Mouse (Mus musculus) small intestine, adult 2 months (tissue): Measurements from ENCODE around the gene Cwc22. TPM values are rescaled to one million over a fixed set of nuclear protein-coding genes. Genes with fewer than 3 reads are reported as not detected.

ENCODE experiments used
- H3K27ac ChIP-seq: fragments of 200-500 bp; 2 replicates; pipeline ENCODE4 v1.5.1; 2012; ENCODE audit warnings: low read depth, low read length, control low read depth, inconsistent platforms; ENCODE audit not compliant: insufficient read depth
- H3K27me3 ChIP-seq: fragments of 200-500 bp; 2 replicates; pipeline ENCODE4 v1.6.1; 2012; ENCODE audit warnings: mild to moderate bottlenecking, moderate library complexity, low read length, inconsistent platforms; ENCODE audit not compliant: control insufficient read depth, insufficient read depth
- H3K36me3 ChIP-seq: fragments of 200-500 bp; 2 replicates; pipeline ENCODE4 v1.6.1; 2012; ENCODE audit warnings: mild to moderate bottlenecking, low read length, control low read depth, inconsistent platforms; ENCODE audit not compliant: control insufficient read depth, insufficient read depth
- H3K4me1 ChIP-seq: fragments of 200-500 bp; 2 replicates; pipeline ENCODE4 v1.6.1; 2012; ENCODE audit warnings: low read length, inconsistent platforms, mixed read lengths; ENCODE audit not compliant: control insufficient read depth, insufficient read depth, insufficient read length
- H3K4me3 ChIP-seq: fragments of 200-500 bp; 2 replicates; pipeline ENCODE4 v1.5.1; 2012; ENCODE audit warnings: low read depth, mild to moderate bottlenecking, control low read depth, inconsistent platforms, low read length, moderate library complexity
- CTCF ChIP-seq: fragments of 200-500 bp; IDR thresholded peaks from 2 replicates; pipeline ENCODE4 v1.5.1; 2012; ENCODE audit warnings: low read depth, mild to moderate bottlenecking, control low read depth, inconsistent platforms, low read length, moderate library complexity, mixed read lengths; ENCODE audit not compliant: insufficient replicate concordance, insufficient read length; ENCODE audit errors: extremely low read depth
- POLR2A ChIP-seq: fragments of 200-500 bp; IDR thresholded peaks from 2 replicates; pipeline ENCODE4 v1.6.1; 2012; ENCODE audit warnings: low read depth, mild to moderate bottlenecking, control low read depth, inconsistent platforms, low read length, moderate library complexity
- WGBS: fragments of 180-500 bp; shearing (Covaris S2); methylation state at CpG from one replicate; pipeline ENCODE4 v1.1.7; 2018; 5-methylcytosine and 5-hydroxymethylcytosine counted together
- polyA plus RNA-seq: library from polyadenylated mRNA; depleted of rRNA; stranded (reverse); fragments of >200 nt; gene quantifications from 2 replicates; pipeline ENCODE4 v1.2.3, GENCODE M21; 2012

Cwc22 gene
- polyA plus RNA-seq, 1 experiment = 0.91 TPM

DNA sequence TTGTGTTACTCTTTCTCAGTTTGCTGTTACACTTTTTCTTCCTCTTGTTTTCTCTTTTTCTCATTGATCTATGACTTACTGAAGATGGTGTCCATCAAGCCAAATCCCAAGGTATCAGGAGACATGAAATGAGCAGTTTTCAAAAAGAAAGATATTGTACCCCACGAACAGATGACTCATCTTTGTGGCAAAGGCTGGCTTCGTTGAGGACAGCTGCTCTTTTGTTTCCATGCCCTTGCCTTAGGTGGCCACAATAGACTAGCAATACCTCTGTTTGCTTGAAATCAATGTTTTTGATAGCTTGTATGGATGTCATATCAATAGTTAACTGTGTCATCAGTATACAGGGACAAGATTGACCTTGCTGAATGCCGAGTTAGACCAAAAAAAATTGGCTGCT, 71.5 kb downstream of the Cwc22 start:
- TF ChIP-seq CTCF (no peak), POLR2A (no peak)
- no peaks in the 10 kb centered on the region for H3K4me1 ChIP-seq
- 73% methylated on average over 3 of the region's 3 CpGs for WGBS

DNA sequence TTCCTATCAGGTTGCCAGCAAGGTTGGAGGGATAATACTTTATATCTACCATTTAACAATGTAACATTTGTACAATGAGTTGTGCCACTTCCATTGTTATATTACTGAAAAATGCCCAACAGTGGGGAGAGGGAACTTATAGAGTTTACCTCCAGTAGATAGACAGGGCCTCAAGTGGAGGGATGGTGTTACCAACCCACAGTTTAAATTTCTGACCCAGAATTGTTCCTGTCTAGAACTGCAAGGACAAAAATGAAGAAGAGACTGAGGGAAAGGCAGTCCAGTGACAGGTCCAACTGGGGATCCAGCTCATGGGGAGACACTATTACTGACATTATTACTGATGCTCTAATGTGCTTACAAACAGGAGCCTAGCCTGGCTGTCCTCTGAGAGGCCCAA, 72.4 kb downstream of the Cwc22 start:
- H3K27ac ChIP-seq = no peak overlapping the region
- no peaks in the 10 kb centered on the region for H3K27me3 ChIP-seq
- H3K4me3 ChIP-seq = no peak overlapping the region
- no peak for TF ChIP-seq CTCF
- TF ChIP-seq POLR2A = no peak
- H3K4me1 ChIP-seq = no peaks in the 10 kb centered on the region
- H3K36me3 ChIP-seq = no peaks in the 10 kb centered on the region

More for the DNA sequence above, 71.5 kb downstream of the Cwc22 start:
- Histone ChIP-seq H3K27me3 (no peaks in the 10 kb centered on the region), H3K4me3 (no peak overlapping the region), H3K27ac (no peak overlapping the region), H3K36me3 (no peaks in the 10 kb centered on the region)

DNA sequence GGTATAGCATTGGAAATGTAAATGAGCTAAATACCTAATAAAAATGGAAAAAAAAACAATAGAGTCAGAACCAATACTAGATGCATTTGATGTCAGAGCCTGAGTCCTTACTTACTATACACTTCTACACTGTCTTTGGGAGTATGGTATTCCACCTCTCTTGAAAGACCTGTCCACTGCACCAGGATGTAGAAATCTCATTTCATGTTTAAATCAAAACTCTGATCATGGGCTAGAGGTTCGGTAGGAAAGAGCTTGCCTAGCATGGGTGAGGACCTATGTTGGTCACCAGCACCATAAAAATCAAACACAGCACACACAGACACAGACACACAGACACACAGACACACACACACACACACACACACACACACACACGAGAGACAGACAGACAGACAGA, 73.5 kb downstream of the Cwc22 start:
- Histone ChIP-seq H3K27ac (no peak overlapping the region), H3K36me3 (no peaks in the 10 kb centered on the region), H3K4me3 (no peak overlapping the region), H3K27me3 (no peaks in the 10 kb centered on the region), H3K4me1 (no peaks in the 10 kb centered on the region)
- TF ChIP-seq POLR2A (no peak), CTCF (no peak)
- 62% methylated on average over 2 of the region's 2 CpGs for WGBS

DNA sequence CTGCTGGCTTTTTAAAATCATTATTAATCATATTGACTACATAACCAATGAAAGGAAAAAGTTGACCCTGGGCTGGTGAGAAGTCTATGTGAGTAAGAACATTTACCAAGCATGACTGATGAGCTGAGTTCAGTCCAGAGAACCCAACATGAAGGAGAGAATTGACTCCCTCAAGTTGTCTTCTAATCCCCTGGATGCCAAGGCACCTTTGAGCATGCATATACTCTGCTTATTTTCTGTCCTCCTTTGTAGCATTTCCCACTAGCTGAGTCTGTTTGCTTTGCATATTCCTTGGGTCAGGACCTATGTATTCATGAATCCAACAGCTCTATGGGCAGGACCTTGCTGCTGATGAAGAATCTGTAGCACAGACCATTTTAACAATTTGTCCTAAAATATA, 75.0 kb downstream of the Cwc22 start:
- no peak overlapping the region for H3K27ac ChIP-seq
- no peaks in the 10 kb centered on the region for H3K27me3 ChIP-seq
- TF ChIP-seq POLR2A = no peak
- TF ChIP-seq CTCF = no peak
- no peaks in the 10 kb centered on the region for H3K4me1 ChIP-seq
- no peaks in the 10 kb centered on the region for H3K36me3 ChIP-seq
- H3K4me3 ChIP-seq = no peak overlapping the region

DNA sequence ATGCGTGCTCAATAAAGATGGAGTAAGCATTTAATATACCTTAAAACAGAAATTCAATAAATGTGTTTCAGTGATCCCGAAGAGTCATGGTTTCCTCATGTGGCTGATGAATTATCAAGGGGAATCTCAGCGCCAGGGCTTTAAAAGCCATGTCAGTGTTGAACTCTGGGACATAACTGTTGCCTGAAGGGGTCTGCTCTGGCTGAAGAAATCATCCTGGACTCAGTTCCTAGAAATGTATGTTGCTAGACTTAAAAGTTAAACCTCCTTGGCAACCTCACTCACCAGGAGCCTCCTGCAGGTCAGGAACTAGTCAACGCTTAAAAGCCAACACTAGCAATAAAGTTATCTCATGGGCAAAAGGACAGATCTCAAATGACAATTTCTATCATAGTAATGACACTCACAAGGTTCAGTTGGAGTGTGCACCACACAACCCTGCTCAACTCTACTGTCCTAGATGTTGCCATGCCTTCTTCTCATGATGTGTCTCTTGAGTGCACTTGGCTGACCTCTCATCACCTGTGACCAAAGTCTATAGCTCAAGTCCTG, 76.4 kb downstream of the Cwc22 start:
- 92% methylated on average over 4 of the region's 4 CpGs for WGBS
- Histone ChIP-seq H3K4me3 (no peak overlapping the region), H3K36me3 (no peaks in the 10 kb centered on the region), H3K27ac (no peak overlapping the region), H3K27me3 (no peaks in the 10 kb centered on the region), H3K4me1 (no peaks in the 10 kb centered on the region)
- TF ChIP-seq CTCF = no peak
- no peak for TF ChIP-seq POLR2A

DNA sequence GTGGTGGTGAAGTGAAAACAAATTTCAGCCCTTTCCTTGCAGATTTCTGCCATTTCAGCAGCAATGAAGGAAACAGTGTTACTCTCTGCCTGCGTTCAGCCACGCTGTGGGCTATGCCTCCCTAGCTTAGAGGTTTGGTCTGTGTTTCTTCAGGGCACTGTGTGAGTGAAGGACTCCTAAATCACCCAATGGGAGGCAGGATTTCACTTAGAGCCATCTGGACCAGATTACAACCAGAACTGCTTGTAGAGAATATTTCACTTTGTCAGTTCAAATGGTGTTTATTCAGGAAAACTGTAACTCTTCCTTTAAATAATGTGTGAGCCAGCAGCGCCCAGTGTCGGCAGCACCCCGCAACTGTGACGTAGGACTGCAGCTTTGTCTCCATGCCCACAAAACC, 82.2 kb downstream of the Cwc22 start:
- H3K4me1 ChIP-seq = no peaks in the 10 kb centered on the region
- no peaks in the 10 kb centered on the region for H3K36me3 ChIP-seq
- WGBS = 67% methylated on average over 6 of the region's 6 CpGs
- no peak overlapping the region for H3K27ac ChIP-seq
- H3K4me3 ChIP-seq = no peak overlapping the region
- no peaks in the 10 kb centered on the region for H3K27me3 ChIP-seq
- TF ChIP-seq POLR2A = no peak
- no peak for TF ChIP-seq CTCF

DNA sequence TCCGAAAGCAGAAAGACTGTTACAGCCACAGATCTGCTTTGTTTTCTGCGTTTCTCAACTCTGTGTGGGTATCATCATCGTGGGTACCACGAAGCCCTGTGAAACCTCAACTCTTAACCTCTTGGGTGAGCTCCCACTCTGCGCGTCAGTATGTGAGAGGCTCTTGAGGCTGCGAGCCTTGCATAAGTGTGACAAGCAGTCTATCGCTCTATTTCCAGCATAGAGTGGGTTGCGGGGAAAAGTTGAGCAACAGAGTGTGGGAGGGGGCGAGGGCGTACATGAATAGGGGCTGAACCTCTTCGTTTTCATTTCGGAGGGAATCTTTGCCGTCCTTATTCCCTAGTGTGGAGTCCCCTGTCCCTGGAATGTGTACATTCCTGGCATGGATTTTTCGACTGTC, 82.7 kb downstream of the Cwc22 start:
- Histone ChIP-seq H3K36me3 (no peaks in the 10 kb centered on the region), H3K4me1 (no peaks in the 10 kb centered on the region), H3K27me3 (no peaks in the 10 kb centered on the region), H3K27ac (no peak overlapping the region), H3K4me3 (no peak overlapping the region)
- WGBS = 71% methylated on average over 15 of the region's 15 CpGs
- TF ChIP-seq CTCF (no peak), POLR2A (no peak)

DNA sequence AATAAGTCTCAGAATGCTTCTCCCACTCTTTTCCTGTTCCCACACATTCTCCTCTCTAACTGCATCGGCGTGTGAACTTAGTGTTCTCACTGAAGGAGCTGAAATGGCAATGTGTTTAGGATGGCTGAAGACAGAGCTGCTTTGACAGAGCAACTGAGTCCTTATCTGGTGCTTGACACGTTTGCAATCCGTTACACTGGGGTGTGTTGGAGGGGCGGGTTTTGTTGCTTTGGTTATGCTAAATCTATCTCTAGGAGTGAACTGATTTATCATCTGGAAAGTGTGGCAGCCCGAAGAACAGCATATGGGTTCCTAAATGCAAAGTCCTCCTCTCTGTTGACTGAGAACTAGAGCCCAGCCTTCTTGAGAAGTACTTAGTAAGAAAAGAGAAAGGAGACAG, 104.7 kb downstream of the Cwc22 start:
- Histone ChIP-seq H3K36me3 (no peaks in the 10 kb centered on the region), H3K4me1 (no peaks in the 10 kb centered on the region), H3K27me3 (no peaks in the 10 kb centered on the region), H3K27ac (no peak overlapping the region), H3K4me3 (no peak overlapping the region)
- 45% methylated on average over 6 of the region's 6 CpGs for WGBS
- TF ChIP-seq CTCF = no peak
- TF ChIP-seq POLR2A = no peak
